Mouse (Mus musculus): Measurements from ENCODE around the gene Chmp3. TPM values are rescaled to one million over a fixed set of nuclear protein-coding genes. Genes with fewer than 3 reads are reported as not detected.
A peak's percentile ranks its signal among the peaks of the same experiment; 100 is the strongest.

Gene Chmp3
- total RNA-seq (2021): 10 to 100 TPM; 49.2 to 54.5 TPM

DNA sequence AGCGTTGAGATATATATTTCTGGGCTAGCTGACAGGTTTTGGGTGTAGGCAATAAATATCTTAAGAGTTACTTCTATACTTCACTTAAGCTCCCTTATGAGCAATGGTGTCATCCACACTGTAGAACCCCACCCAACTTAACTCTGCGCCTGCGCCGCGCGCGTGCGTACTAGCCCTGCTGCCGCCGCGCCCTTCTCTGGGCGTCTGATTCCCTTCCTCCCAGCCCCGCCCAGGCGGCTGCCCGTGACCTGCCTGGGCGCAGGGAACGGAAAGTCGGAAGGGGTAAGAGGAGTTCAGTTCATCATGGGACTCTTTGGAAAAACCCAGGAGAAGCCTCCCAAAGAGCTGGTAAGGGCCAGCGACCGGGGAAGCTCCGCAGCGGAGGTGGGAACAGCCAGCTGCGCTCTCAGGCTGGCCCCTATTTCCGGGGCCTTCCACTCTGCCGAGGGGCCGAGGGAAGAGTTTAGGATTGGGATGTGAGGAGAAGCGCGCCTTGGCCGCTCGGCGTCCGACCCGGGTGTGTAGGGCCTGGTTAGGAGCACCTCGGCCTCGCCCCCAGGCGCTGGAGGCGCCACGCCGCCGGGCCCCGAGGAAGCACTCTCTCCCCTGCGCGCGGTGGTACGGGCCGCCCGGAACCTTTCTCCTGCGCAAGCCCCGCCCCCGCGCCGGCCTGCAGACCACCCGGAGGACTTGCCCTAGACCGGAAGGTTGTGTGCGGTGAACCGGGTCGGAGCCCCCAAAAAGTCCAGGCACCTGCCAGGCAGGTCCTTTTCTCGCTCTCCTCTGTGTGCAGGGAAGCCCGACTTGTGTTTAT is at the start of gene Chmp3:
TSS of gene Chmp3 (plus strand) at position 112 of the 814 bp plus-strand sequence.
- intact Hi-C loops (cut with DNase I): loop anchor here (2.0 to 5.0 kb wide), 5 partner anchors 49 to 278 kb away; partner anchors contain the start of genes Kdm3a and Krcc1
- DNase-seq: peak; percentile 98 to 99

DNA sequence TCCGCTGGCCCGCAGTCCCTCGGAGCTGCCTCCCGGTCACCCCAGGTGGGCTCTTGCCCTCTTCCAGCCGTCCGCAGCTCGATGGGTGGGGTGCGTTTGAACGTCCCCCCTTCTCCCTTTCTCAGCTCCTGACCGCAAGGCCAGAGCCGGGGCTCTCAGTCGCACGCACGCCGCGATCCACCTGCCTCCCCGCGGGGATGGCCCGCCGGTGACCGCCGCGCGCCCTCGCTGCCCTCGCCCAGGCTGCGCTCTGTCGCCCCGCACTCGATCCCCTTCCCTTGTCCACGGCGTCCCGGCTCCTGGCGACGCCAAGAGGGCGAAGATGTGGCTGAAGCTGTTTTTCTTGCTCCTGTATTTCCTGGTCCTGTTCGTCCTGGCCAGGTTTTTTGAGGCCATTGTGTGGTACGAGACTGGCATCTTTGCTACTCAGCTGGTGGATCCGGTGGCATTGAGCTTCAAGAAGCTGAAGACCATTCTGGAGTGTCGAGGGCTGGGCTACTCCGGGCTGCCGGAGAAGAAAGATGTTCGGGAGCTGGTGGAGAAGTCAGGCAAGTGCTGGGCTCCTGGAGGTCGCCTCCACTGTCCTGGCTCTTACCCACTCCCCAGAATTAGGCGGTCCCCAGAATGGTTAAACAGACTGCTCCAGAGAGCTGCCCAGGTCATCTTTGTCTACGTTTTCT is 49.1 kb upstream of the Chmp3 start:
- intact Hi-C loops (cut with DNase I): loop anchor here (1.0 to 5.0 kb wide), 4 partner anchors 48 to 222 kb away; partner anchors contain the start of genes Chmp3, Kdm3a and Krcc1
- DNase-seq: peak; percentile 57 to 78

DNA sequence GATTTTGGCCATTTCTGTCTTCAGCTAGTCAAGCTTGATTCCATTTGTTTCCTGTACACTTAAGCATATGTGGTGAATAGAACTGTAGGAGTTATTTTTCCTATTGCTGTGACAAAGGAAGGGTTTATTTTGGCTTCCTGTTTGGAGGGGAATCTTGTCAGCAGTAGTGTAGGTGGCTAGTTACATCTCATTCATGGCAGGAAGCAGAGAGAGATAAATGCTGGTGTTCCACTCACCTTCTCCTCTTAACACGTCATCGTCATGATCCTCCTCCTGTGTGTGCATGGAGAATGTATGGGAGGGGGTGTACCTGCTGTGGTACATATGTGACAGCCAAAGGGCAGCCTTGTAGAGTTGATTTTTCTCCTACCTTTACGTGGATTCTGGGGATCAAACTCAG is 43.0 kb upstream of the Chmp3 start:
- no peak for DNase-seq
- intact Hi-C loops (cut with DNase I): no loop called here

DNA sequence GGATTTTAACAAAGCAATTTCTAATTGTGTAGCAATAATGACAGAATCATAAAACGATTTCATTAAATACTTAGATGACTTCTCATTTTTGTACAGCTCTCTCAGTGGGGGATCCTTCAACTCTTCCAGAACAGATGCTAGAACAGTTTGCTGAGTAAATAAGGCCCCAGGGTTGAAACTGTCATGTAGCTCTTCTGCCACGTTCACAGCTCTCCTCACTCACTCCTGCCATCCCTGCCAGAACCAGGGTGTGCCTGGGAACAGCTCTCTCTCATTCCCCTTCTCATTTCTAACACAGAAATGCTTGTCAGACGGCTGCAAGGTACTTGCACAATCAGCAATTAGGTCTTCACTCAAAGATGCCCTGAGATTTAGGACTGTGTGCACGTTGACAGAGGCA is 40.6 kb upstream of the Chmp3 start:
- no peak for DNase-seq
- intact Hi-C loops (cut with DNase I): no loop called here

GRCm38 (mm10) chr6:71503670-71504069 is 39.9 kb upstream of the Chmp3 start:
- DNase-seq: no peak
- intact Hi-C loops (cut with DNase I): no loop called here

- intact Hi-C loops (cut with DNase I): no loop called here
- no peak for DNase-seq
These were observed 39.5 kb upstream of the Chmp3 start for GRCm38 (mm10) chr6:71504091-71504490.

GRCm38 (mm10) chr6:71505671-71506070 is 37.9 kb upstream of the Chmp3 start:
- intact Hi-C loops (cut with DNase I): no loop called here

DNA sequence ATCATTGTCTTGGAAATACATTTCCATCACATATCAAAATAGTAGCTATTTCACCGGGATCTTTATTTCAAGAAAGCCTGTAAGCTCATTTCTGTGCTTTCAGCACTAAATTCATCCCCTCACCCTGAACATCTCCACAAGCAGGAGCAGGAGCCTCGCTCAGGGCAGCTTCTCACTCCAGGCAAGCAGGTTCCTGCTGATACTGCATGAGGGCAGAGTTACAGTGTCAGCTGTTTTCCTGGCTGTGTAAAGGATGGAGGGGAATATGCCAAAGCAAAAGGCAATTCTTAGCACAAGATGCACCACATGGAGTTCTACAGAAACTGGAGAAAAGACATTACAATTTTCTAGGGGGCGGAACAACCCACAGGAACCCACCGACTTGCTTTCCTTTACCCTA is 24.1 kb upstream of the Chmp3 start:
- intact Hi-C loops (cut with DNase I): no loop called here
- DNase-seq: no peak

More at GRCm38 (mm10) chr6:71505671-71506070, 37.9 kb upstream of the Chmp3 start:
- DNase-seq: no peak

DNA sequence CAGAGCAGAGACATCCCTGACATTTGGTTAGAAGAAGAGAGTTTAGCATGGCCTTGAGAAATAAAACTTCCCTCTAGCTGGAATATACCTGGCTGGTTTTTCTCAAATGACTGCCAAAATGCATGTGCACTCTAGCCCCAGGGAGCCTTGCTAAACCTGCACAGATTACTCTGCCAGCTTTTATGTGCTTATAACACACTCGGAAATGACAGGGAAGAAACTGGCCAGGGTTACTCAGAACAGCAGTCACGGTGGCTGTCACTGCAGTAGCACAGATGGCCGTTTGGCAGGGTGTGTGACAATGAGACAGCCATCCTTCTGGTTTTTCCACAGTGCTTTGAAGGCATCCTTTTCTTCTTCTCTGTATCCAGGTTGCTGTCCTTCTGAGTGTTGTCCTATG is 18.0 kb upstream of the Chmp3 start:
- DNase-seq: no peak
- intact Hi-C loops (cut with DNase I): no loop called here

GRCm38 (mm10) chr6:71527056-71527455 is 16.5 kb upstream of the Chmp3 start:
- intact Hi-C loops (cut with DNase I): no loop called here
- DNase-seq: no peak

DNA sequence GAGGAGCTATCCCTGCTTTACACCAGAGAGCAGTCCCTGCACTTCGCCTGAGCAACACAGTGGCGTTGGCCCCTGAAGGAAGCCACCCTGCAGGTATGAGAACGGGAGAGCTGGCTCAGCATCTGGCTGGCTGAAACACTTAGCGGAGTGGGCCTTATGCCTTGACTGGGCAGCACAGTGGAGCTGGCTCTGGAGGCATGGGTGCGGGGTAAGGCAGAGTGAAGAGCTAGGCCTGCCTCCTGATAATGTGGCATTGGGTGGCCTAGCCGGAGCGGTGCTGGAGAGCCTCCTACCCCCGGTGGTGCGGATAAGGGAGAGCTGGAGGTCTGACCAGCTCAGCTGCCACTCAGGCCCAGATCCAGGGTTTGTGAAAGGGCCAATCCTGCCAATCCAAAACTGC is 15.8 kb upstream of the Chmp3 start:
- DNase-seq: no peak
- intact Hi-C loops (cut with DNase I): no loop called here

- DNase-seq: no peak
- intact Hi-C loops (cut with DNase I): no loop called here
These were observed 13.4 kb upstream of the Chmp3 start for GRCm38 (mm10) chr6:71530176-71530575.

DNA sequence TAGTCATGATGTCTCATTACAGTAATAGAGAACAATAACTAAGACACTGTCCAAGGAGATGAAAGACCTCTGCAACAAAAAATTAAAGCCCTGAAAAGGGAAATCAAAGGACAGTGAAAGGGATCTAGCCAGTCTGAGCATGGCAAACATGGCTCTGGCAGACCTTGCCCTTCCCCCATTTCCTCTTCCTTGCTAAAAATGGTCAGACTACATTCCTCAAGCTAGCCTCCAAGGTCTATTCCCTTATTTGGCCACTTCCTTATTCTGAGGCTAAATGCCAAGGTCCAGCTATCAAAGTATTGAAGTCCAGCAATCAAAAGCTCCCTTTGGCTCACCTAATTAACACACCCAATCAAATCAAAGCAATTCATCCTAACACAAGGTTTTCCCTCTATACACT is 6.3 kb upstream of the Chmp3 start:
- no peak for DNase-seq
- intact Hi-C loops (cut with DNase I): no loop called here

DNA sequence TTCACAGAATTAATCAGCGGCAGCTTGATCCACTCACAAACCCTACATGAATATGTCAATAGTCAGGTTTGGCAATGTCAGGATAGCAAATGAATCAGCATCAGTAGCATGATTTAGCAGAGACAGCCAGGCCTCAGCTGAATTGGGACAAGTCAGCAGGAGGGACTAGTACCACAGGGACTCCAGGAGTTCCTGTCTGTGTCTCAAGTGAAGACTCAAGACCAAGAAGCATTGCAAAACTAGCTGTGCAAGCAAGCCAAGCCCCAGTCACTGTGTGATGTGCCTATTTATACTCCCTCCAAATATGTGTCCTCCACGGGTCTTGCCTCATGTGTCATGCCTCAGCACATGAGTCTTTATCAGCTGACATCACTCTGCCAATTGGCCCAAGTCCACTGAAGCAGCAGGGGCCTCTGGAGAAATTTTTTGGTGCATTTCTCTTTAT is 11.9 kb downstream of the Chmp3 start:
- peak; percentile 23 to 36 for DNase-seq
- intact Hi-C loops (cut with DNase I): no loop called here

- DNase-seq: no peak
- intact Hi-C loops (cut with DNase I): no loop called here
These were observed 13.2 kb downstream of the Chmp3 start for GRCm38 (mm10) chr6:71556826-71557225.

DNA sequence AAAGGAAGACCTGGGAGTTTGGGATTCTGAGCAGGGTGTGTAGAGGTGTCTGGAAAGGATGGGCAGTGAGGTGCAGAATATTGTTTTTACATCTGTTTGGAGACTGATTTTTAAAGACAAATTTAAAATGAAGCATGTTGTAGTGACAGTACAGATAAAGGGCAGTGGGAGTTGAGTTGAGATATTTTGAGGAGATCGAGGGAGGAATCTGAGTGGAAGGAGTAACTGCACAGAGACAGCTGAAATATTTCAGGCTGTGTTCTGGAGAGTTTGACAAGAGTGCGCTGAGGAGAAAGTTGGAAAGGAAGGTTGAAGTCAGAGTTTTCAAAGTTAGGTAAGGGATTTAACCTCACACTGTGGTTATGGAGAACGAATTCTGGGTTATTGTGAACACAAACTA is 25.0 kb downstream of the Chmp3 start:
- intact Hi-C loops (cut with DNase I): no loop called here

DNA sequence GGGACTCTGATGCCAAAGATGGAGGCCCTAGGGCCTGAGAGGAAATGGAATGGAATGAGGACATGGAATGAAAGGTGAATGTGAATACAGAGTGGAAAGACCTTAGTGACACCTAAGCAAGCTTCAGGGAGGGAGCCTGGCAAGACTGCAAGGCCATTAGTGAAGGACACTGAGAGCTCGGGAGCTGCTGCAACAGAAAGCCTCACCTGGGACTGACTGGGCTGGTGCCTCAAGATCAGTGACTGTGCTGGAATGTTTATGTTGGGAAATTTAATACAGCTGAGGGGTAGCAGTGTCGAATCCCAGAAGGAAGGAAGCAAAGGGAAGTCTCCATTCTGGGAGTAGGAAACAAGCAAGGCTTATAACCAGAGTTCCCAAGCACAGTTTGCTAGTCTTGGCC is 25.4 kb downstream of the Chmp3 start:
- no peak for DNase-seq
- intact Hi-C loops (cut with DNase I): no loop called here

More for the DNA sequence above, 25.0 kb downstream of the Chmp3 start:
- DNase-seq: no peak

GRCm38 (mm10) chr6:71575359-71575758 is 31.8 kb downstream of the Chmp3 start:
- intact Hi-C loops (cut with DNase I): no loop called here
- DNase-seq: no peak

- intact Hi-C loops (cut with DNase I): no loop called here
- no peak for DNase-seq
These were observed 35.9 kb downstream of the Chmp3 start for GRCm38 (mm10) chr6:71579478-71579877.

GRCm38 (mm10) chr6:71583198-71583597 is 39.6 kb downstream of the Chmp3 start:
- intact Hi-C loops (cut with DNase I): no loop called here
- no peak for DNase-seq

GRCm38 (mm10) chr6:71589401-71589800 is 45.8 kb downstream of the Chmp3 start:
- intact Hi-C loops (cut with DNase I): no loop called here

GRCm38 (mm10) chr6:71590154-71590553 is 46.6 kb downstream of the Chmp3 start:
- intact Hi-C loops (cut with DNase I): loop anchor here (5.0 to 10.0 kb wide), 3 partner anchors 37 to 295 kb away; no protein-coding TSS in a partner anchor
- peak in 1 of 2 experiments; percentile 8 for DNase-seq

More at GRCm38 (mm10) chr6:71589401-71589800, 45.8 kb downstream of the Chmp3 start:
- DNase-seq: no peak
